Mouse (Mus musculus): ENCODE results near the gene Rxrb.

Rxrb gene

GRCm38 (mm10) chr17:34025756-34026151 is 5.9 kb upstream of the Rxrb start:
- DNase-seq, result no peak

- DNase-seq, result no peak
Observed at GRCm38 (mm10) chr17:34026221-34026620, 5.4 kb upstream of the Rxrb start.

- DNase-seq, result peak in 1 of 2 experiments; percentile 53
Observed at GRCm38 (mm10) chr17:34026917-34027655, 4.5 kb upstream of the Rxrb start.

GRCm38 (mm10) chr17:34027656-34028223 is 3.9 kb upstream of the Rxrb start, which contains the start of gene H2-Ke6:
H2-Ke6 (minus strand) TSS chr17:34028060.
- DNase-seq, result peak; percentile 97 to 98

- no peak for DNase-seq
Observed at GRCm38 (mm10) chr17:34028501-34029149, 3.0 kb upstream of the Rxrb start.

- DNase-seq, result no peak
Observed at GRCm38 (mm10) chr17:34029150-34029889, 2.3 kb upstream of the Rxrb start.

GRCm38 (mm10) chr17:34029890-34030595 is 1.6 kb upstream of the Rxrb start:
- no peak for DNase-seq

GRCm38 (mm10) chr17:34030861-34031326 is 718 bp upstream of the Rxrb start:
- DNase-seq, result peak in 1 of 2 experiments; percentile 8

GRCm38 (mm10) chr17:34032174-34032632 is 591 bp downstream of the Rxrb start:
- DNase-seq, result peak; percentile 70 to 86

GRCm38 (mm10) chr17:34032806-34033205 is 1.2 kb downstream of the Rxrb start:
- DNase-seq, result peak in 1 of 2 experiments; percentile 19

GRCm38 (mm10) chr17:34033441-34033840 is 1.8 kb downstream of the Rxrb start:
- DNase-seq, result peak in 1 of 2 experiments; percentile 1

- DNase-seq, result peak; percentile 53 to 81
Observed at GRCm38 (mm10) chr17:34034064-34034463, 2.5 kb downstream of the Rxrb start.

- DNase-seq, result peak in 1 of 2 experiments; percentile 0
Observed at GRCm38 (mm10) chr17:34035517-34035916, 3.9 kb downstream of the Rxrb start.

- DNase-seq, result peak; percentile 74 to 87
Observed at GRCm38 (mm10) chr17:34036647-34037046, 5.0 kb downstream of the Rxrb start.

- no peak for DNase-seq
Observed at GRCm38 (mm10) chr17:34037241-34037640, 5.6 kb downstream of the Rxrb start.

- no peak for DNase-seq
Observed at GRCm38 (mm10) chr17:34038440-34038839, 6.8 kb downstream of the Rxrb start.

- DNase-seq, result no peak
Observed at GRCm38 (mm10) chr17:34038878-34039561, 7.4 kb downstream of the Rxrb start, which contains the start of gene Col11a2. Col11a2 (plus strand) TSS chr17:34039437.

- DNase-seq, result peak in 1 of 2 experiments; percentile 42
Observed at GRCm38 (mm10) chr17:34039562-34040450, 8.2 kb downstream of the Rxrb start.

GRCm38 (mm10) chr17:34045941-34046340 is 14.3 kb downstream of the Rxrb start:
- no peak for DNase-seq

GRCm38 (mm10) chr17:34047404-34048050 is 15.9 kb downstream of the Rxrb start:
- DNase-seq, result no peak

All from kidney, postnatal 36 days (tissue).